Mouse (Mus musculus) myocyte (in vitro differentiated cells): Measurements from ENCODE around the gene Irx3.

Experiments used
- MAX ChIP-seq: IDR thresholded peaks from one replicate; pipeline ENCODE4 v1.6.1; 2011; ENCODE audit warnings: low read depth, mild to moderate bottlenecking, control low read depth
- POLR2A ChIP-seq: IDR thresholded peaks from one replicate; pipeline ENCODE4 v1.6.1; 2011; ENCODE audit warnings: low read depth, mild to moderate bottlenecking, control low read depth, moderate library complexity; ENCODE audit not compliant: insufficient read length
- POLR2AphosphoS2 ChIP-seq: IDR thresholded peaks from one replicate; pipeline ENCODE4 v1.6.1; 2011; ENCODE audit warnings: low read depth, control low read depth; ENCODE audit not compliant: insufficient read length
- REST ChIP-seq: IDR thresholded peaks from one replicate; pipeline ENCODE4 v1.6.1; 2011; ENCODE audit warnings: mild to moderate bottlenecking, control low read depth, moderate library complexity; ENCODE audit not compliant: insufficient read depth, insufficient read length
- TCF12 ChIP-seq: IDR thresholded peaks from one replicate; pipeline ENCODE4 v1.6.1; 2011; ENCODE audit warnings: mild to moderate bottlenecking, control low read depth; ENCODE audit not compliant: poor library complexity, insufficient read depth, severe bottlenecking

- no peak for TF ChIP-seq POLR2A
- no peak for TF ChIP-seq POLR2AphosphoS2
- no peak for TF ChIP-seq REST
- TF ChIP-seq TCF12 = no peak
- TF ChIP-seq MAX = no peak
Measured at GRCm38 (mm10) chr8:91851359-91851758, 49.5 kb upstream of the Irx3 start.
